Mouse (Mus musculus) liver, postnatal 0 days (tissue): ENCODE data around the gene Efhc1. TPM values are rescaled to one million over a fixed set of nuclear protein-coding genes. Genes with fewer than 3 reads are reported as not detected.

ENCODE experiments used
- ATAC-seq: fragments of 200-750 bp; cut with Nextera tagmentation; 2 replicates; pipeline ENCODE4 v1.8.0; 2017; ENCODE audit warnings: mild to moderate bottlenecking, moderate library complexity
- DNase-seq: peaks from one replicate; pipeline ENCODE4 v3.0.0-alpha.2; 2016
- H3K27ac ChIP-seq: fragments of 300-500 bp; sonication (generic); 2 replicates; pipeline ENCODE4 v1.5.1; 2014; ENCODE audit warnings: antibody characterized with exemption, moderate library complexity, mild to moderate bottlenecking, low read depth
- H3K27me3 ChIP-seq: fragments of 300-500 bp; sonication (generic); 2 replicates; pipeline ENCODE4 v1.6.1; 2014; ENCODE audit warnings: low read length, control low read depth, mixed read lengths; ENCODE audit not compliant: insufficient read depth
- H3K36me3 ChIP-seq: fragments of 300-500 bp; sonication (generic); replicated peaks from 2 replicates; pipeline ENCODE4 v1.6.1; 2014; ENCODE audit warnings: mild to moderate bottlenecking, control low read depth, low read length, moderate library complexity, mixed read lengths; ENCODE audit not compliant: insufficient read depth
- H3K4me1 ChIP-seq: fragments of 300-500 bp; sonication (generic); 2 replicates; pipeline ENCODE4 v1.6.1; 2014; ENCODE audit warnings: antibody characterized with exemption, mild to moderate bottlenecking, control low read depth; ENCODE audit not compliant: insufficient read depth
- H3K4me2 ChIP-seq: fragments of 300-500 bp; sonication (generic); 2 replicates; pipeline ENCODE4 v1.6.1; 2014; ENCODE audit warnings: low read depth, mild to moderate bottlenecking, low read length, moderate library complexity, mixed read lengths
- H3K4me3 ChIP-seq: fragments of 300-500 bp; sonication (generic); 2 replicates; pipeline ENCODE4 v1.5.1; 2014; ENCODE audit warnings: low read depth, low read length
- H3K9ac ChIP-seq: fragments of 300-500 bp; sonication (generic); replicated peaks from 2 replicates; pipeline ENCODE4 v1.6.1; 2014; ENCODE audit warnings: mild to moderate bottlenecking, moderate library complexity
- H3K9me3 ChIP-seq: fragments of 300-500 bp; sonication (generic); 2 replicates; pipeline ENCODE4 v1.6.1; 2016; ENCODE audit warnings: mild to moderate bottlenecking, control low read depth, low read length, mixed read lengths
- CTCF ChIP-seq: sonication (generic); IDR thresholded peaks from 2 replicates; pipeline ENCODE4 v1.5.1; 2016; ENCODE audit warnings: antibody characterized with exemption, low read depth
- EP300 ChIP-seq: IDR thresholded peaks from 2 replicates; pipeline ENCODE4 v1.6.1; 2016; ENCODE audit warnings: antibody characterized with exemption, low read depth, mild to moderate bottlenecking
- WGBS: fragments of 180-500 bp; shearing (Covaris S2); extraction: QIAGEN DNeasy Blood & Tissue Kit; methylation state at CpG from one replicate; pipeline ENCODE4 v1.1.7; 2014; ENCODE audit not compliant: insufficient replicate concordance; 5-methylcytosine and 5-hydroxymethylcytosine counted together
- polyA plus RNA-seq: library from polyadenylated mRNA; unstranded; fragments of >200 nt; fragmentation: Nextera tagmentation; extraction: Ambion mirVana; gene quantifications from 2 replicates; pipeline ENCODE4 v1.2.1, GENCODE M21; 2015

Efhc1 gene
- polyA plus RNA-seq, 1 experiment from 2014 or later = 0.34 TPM

DNA sequence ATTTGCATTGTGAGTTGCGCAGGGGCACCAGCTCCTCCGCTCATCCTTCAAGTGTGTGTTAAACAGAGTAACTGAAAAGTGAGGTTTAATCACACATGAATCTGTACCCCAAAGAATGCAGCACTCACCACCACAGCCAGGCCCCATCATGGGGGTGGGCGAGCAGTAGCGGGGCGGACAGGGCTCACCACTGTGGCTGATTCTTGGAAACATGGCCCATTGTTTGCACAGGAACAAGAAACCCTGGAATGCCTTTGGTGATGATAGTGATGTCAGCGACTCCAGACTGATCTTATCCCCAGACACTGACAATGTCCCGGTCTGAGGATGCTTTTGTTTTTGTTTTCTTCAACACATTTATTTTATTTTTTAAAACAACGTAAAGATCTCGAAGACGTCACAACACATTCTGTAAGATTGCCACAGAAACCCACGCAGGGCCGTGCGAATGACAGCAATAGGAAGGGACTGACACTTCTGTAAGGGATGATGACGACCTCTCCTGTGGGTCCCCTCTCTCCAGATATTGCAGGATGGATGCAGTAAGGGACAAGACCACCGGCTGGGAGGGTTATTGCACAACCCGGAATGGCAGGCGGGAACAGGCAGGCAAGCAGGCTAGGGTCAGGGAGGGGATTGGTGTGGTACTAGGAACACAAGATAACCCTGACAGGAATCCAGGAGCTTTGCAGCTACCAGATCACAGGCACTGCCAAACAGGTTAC is 45.3 kb downstream of the Efhc1 start:
- no peak; the same call in 1 of the 2 replicates for ATAC-seq
- TF ChIP-seq CTCF (no peak), EP300 (no peak)
- Histone ChIP-seq H3K36me3 (peaks cover 9% of the 10 kb centered on the region), H3K9ac (no peak overlapping the region), H3K9me3 (no peaks in the 10 kb centered on the region), H3K4me1 (no peaks in the 10 kb centered on the region; the same call in 1 of the 2 replicates), H3K4me3 (no peak overlapping the region), H3K27ac (no peak overlapping the region), H3K27me3 (no peaks in the 10 kb centered on the region), H3K4me2 (no peak overlapping the region)
- DNase-seq = no peak
- 62% methylated on average over 17 of the region's 17 CpGs for WGBS

DNA sequence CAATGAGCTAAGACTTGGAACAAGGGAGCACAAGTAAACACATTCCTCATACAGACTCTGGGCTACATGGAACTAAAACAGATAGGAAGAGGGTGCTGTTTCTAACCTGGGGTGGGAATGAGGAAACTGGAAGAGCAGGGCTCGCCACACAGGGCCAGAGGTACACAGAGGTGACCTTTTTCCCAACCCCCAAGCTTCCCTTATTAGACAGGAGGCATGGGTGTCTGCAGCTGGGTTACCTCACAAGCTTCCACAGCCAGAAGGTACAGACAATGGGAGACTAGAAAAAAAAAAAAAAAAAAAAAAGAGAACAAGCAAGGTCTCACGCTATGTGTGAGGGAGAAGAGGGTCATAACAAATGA is 45.9 kb downstream of the Efhc1 start:
- 51% methylated on average over 2 of the region's 2 CpGs for WGBS
- peak; percentile 51 for ATAC-seq
- Histone ChIP-seq H3K4me1 (no peaks in the 10 kb centered on the region; the same call in 1 of the 2 replicates), H3K9ac (no peak overlapping the region), H3K4me2 (no peak overlapping the region), H3K27me3 (no peaks in the 10 kb centered on the region), H3K27ac (no peak overlapping the region), H3K36me3 (peaks cover 14% of the 10 kb centered on the region), H3K4me3 (no peak overlapping the region), H3K9me3 (no peaks in the 10 kb centered on the region)
- no peak for TF ChIP-seq EP300
- TF ChIP-seq CTCF = no peak
- DNase-seq = no peak

DNA sequence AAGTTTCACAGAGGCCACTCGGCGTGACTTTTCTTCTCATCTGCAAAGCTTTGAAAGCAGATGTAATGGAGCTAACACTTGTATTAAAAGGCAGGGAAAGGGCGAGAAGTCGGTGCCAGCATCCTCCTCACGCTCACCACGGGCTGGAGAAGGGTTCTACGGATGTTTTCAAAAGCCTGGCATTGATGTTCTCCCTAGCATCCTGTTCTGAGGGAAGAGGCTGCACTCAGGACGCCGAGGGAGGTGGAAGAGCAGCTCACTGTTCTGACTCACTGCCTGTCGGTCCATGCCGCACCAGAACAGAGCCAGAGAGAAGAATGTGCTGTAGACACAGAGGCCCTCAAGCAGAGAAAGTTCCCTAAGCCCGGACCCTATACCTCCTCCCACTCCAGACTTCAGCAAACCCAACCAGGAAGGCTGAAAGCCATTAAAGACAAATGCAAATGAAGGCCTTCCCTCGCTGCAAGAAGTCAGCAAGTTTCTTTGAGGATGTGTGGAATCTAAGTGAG is 46.5 kb downstream of the Efhc1 start:
- no peaks in the 10 kb centered on the region for H3K9me3 ChIP-seq
- 59% methylated on average over 13 of the region's 13 CpGs for WGBS
- H3K4me2 ChIP-seq = no peak overlapping the region
- no peak overlapping the region for H3K4me3 ChIP-seq
- H3K4me1 ChIP-seq = no peaks in the 10 kb centered on the region; the same call in 1 of the 2 replicates
- H3K27ac ChIP-seq = no peak overlapping the region
- H3K9ac ChIP-seq = no peak overlapping the region
- H3K36me3 ChIP-seq = peaks cover 19% of the 10 kb centered on the region
- no peak for DNase-seq
- H3K27me3 ChIP-seq = no peaks in the 10 kb centered on the region
- no peak for ATAC-seq
- no peak for TF ChIP-seq CTCF
- TF ChIP-seq EP300 = no peak

DNA sequence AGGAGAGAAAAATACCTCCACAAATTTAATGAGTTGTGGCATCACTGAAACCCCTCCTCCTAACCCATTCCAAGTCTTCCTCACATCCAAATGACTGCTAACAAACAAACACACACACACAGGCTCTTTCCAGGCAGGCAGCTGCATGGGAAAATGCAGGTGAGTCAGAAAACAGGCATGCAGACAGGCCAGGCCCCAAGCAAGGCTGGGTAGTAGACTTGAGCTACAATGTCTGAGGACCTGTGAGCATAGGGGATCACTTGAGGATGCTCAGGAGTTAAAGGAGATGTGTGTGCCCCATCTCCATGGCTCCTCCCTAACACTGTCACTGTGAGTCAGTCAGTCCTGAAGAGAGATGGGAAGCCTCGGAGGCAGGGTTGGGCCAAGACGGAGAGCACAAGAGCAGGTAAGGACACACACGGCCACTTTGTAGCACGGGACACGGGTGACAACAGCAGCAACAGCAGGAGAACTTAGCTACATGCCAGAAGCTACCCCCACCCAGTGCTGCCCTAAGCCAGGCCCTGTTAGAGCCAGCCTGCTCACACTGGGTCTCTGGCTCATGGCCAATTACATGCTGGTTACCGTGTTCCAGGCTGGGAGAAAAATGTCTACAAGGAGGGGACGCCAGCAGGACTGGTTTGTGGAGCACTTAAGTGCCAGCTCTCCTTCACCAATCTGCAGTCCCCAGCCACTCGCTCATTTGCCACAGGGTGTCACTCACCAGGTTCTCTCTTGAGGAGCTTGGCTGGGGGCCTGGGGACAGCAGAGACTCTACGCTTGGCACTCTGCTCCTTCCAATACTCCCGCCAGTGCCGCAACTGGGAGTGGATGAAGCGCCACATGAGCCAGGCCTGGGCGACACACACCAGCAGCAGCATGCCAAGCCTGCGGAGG is 51.1 kb downstream of the Efhc1 start:
- no peak for DNase-seq
- ATAC-seq = no peak; the same call in 1 of the 2 replicates
- Histone ChIP-seq H3K9me3 (no peaks in the 10 kb centered on the region), H3K27ac (no peak overlapping the region), H3K9ac (no peak overlapping the region), H3K27me3 (no peaks in the 10 kb centered on the region), H3K4me1 (no peaks in the 10 kb centered on the region; the same call in 1 of the 2 replicates), H3K36me3 (peaks cover 46% of the 10 kb centered on the region), H3K4me2 (no peak overlapping the region), H3K4me3 (no peak overlapping the region)
- WGBS = 87% methylated on average over 14 of the region's 14 CpGs
- TF ChIP-seq EP300 = no peak
- no peak for TF ChIP-seq CTCF

DNA sequence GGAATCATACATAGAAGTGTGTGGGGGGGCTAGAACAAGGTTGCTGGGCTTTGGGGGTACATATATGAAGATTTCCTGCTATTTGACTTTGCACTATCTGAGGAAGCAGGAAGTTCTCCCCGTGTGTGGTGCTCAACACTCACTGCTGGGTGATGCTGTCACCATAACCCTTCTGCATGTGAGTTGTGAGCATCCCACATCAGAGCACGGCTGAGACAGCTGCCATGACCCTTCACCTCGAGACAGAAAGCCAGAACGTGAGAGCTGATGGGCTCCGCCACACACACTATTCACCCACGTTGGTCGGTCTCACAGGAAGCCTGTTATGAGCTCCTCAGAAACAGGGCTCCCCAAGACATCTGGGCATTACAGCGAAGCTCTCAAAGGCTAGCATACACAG is 53.2 kb downstream of the Efhc1 start:
- ATAC-seq (no peak), DNase-seq (no peak)
- peaks cover 46% of the 10 kb centered on the region for H3K36me3 ChIP-seq
- no peak for TF ChIP-seq EP300
- TF ChIP-seq CTCF = no peak
- no peak overlapping the region for H3K4me3 ChIP-seq
- H3K9me3 ChIP-seq = no peaks in the 10 kb centered on the region
- H3K9ac ChIP-seq = no peak overlapping the region
- no peak overlapping the region for H3K4me2 ChIP-seq
- peaks cover 6% of the 10 kb centered on the region; the same call in 1 of the 2 replicates for H3K4me1 ChIP-seq
- no peak overlapping the region for H3K27ac ChIP-seq
- WGBS = 71% methylated on average over 8 of the region's 8 CpGs
- no peaks in the 10 kb centered on the region for H3K27me3 ChIP-seq

DNA sequence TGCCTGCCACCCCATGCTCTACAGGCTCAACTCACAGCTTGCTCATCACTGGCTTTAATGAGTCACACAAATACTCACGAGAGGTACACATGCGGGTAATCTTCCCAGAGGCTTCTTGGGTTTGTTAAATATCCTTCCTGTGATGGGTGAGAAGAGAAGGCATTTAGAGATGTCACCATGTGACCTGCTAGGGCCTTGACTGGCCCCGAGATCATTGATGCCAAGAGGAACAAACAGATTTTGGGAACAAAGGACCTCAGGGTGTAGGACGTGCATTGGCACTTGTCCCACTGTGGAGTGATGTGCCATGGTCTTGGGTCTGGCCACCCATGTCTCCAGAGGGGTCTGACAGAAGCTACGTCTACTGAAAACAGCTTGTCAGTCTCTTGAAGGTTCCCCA is 55.3 kb downstream of the Efhc1 start:
- WGBS = 79% methylated on average over 5 of the region's 5 CpGs
- H3K27ac ChIP-seq = no peak overlapping the region

More for the DNA sequence above, 55.3 kb downstream of the Efhc1 start:
- H3K4me3 ChIP-seq = no peak overlapping the region
- H3K4me2 ChIP-seq = no peak overlapping the region
- no peak for ATAC-seq
- H3K9me3 ChIP-seq = no peaks in the 10 kb centered on the region
- no peak for TF ChIP-seq CTCF
- TF ChIP-seq EP300 = no peak
- H3K9ac ChIP-seq = no peak overlapping the region
- H3K27me3 ChIP-seq = no peaks in the 10 kb centered on the region
- H3K4me1 ChIP-seq = peaks cover 6% of the 10 kb centered on the region; the same call in 1 of the 2 replicates
- H3K36me3 ChIP-seq = peaks cover 46% of the 10 kb centered on the region
- no peak for DNase-seq
